Mouse (Mus musculus) right cerebral cortex, adult 18-20 months (tissue): ENCODE measurements at regions not wholly inside any gene's neighbourhood (a gene's known extent, or its start where the extent isn't known, plus 50 kb on each side); places are given as distances from the start of the nearest gene placed in this dataset.

Experiments used
- DNase-seq: peaks from one replicate; pipeline ENCODE4 v3.0.0; 2022; ENCODE audit warnings: mixed read lengths

- no peak for DNase-seq
Measured at GRCm38 (mm10) chr15:29356395-29356794, 816.0 kb upstream of the Ctnnd2 start.

GRCm38 (mm10) chr15:29399881-29400280 lies 772.5 kb upstream of the Ctnnd2 start:
- no peak for DNase-seq

- no peak for DNase-seq
Measured at GRCm38 (mm10) chr15:29433033-29433739, 739.2 kb upstream of the Ctnnd2 start.

GRCm38 (mm10) chr15:29437699-29438326 lies 734.6 kb upstream of the Ctnnd2 start:
- DNase-seq, result no peak

GRCm38 (mm10) chr15:29447876-29448275 lies 724.5 kb upstream of the Ctnnd2 start:
- DNase-seq, result peak; percentile 9

GRCm38 (mm10) chr15:29485136-29485535 lies 687.3 kb upstream of the Ctnnd2 start:
- DNase-seq, result no peak

GRCm38 (mm10) chr15:29529974-29530373 lies 642.4 kb upstream of the Ctnnd2 start:
- DNase-seq, result no peak

GRCm38 (mm10) chr15:29568411-29568810 lies 604.0 kb upstream of the Ctnnd2 start:
- DNase-seq, result no peak
